Mouse (Mus musculus): Measurements from ENCODE around the gene Tagap. TPM values are rescaled to one million over a fixed set of nuclear protein-coding genes. Genes with fewer than 3 reads are reported as not detected.

Tagap gene
- polyA plus RNA-seq, 1 experiment, result 0.51 TPM

DNA sequence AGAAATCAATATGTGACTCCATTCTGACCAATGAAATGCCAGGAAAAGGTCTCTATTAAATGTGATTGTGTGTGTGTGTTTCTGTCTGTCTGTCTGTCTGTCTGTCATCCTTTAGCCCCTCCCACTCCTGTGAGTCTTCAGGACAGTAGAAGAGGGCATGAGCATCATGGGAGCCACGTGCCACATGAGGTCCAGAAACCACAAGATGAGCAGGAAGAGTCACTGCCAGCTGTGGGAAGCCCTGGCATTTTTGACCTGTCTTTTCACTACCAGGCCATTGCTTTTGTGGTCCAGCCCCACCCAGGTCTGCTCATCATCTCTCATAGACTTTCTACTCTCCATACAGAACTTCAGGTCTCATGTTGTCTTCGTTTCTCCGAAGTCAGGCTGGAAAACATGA is 31.7 kb upstream of the Tagap start:
- Histone ChIP-seq H3K79me2 (ENCODE audit: control insufficient read depth, insufficient read depth) (no peaks in the 10 kb centered on the region), H3K27me3 (ENCODE audit: control insufficient read depth, insufficient read depth, insufficient read length) (no peaks in the 10 kb centered on the region), H3K4me3 (ENCODE audit: insufficient read depth, poor library complexity, severe bottlenecking) (no peak overlapping the region), H3ac (ENCODE audit: control insufficient read depth, insufficient read length, low read depth) (no peak overlapping the region), H3K79me3 (ENCODE audit: low read depth) (no peaks in the 10 kb centered on the region), H3K36me3 (ENCODE audit: control insufficient read depth, insufficient read depth) (no peaks in the 10 kb centered on the region)
- no peak for TF ChIP-seq MYOD1 (IDR thresholded peaks at IDR 0.05; ENCODE audit: control insufficient read depth, insufficient read length, low read depth)
- TF ChIP-seq CEBPB (IDR thresholded peaks at IDR 0.05; ENCODE audit: low read depth), result no peak
- TF ChIP-seq MYOG (IDR thresholded peaks at IDR 0.05; ENCODE audit: control insufficient read depth, extremely low read depth, insufficient read length), result no peak
- no peak for TF ChIP-seq MAX (IDR thresholded peaks at IDR 0.05)
- TF ChIP-seq CTCF (IDR thresholded peaks at IDR 0.05; ENCODE audit: control insufficient read depth, insufficient read depth, insufficient read length), result no peak
- TF ChIP-seq FOSL1 (IDR thresholded peaks at IDR 0.05; ENCODE audit: insufficient read depth, low read length, poor library complexity, severe bottlenecking), result no peak
- no peak for TF ChIP-seq USF1 (IDR thresholded peaks at IDR 0.05; ENCODE audit: low read depth)

DNA sequence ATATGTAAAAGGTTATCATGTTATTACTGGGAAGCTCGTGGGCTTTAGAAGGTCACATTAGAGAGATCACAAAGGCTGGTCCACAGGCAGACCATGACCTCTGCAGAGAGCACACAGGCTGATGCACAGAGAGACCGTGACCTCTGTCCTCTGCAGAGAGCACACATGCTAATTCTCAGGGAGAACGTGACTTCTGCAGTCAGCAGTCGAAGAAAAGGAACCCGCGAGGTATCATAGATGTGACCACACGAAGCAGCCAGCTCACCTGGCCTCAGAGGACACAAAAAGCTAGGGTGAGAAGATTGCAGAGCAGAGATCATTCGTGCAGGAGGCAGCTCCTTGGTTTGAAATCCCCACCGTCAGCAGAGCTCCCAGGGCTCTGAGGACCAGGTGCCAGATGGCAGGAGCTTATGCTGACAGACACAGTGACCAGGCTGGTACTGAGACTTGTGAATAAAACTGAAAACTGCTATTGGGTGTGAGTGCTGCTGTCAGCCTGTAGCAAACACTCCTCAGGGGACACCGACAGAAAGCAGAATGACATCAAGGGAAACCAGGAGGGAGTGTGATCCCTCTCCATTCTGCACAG is 29.7 kb upstream of the Tagap start:
- Histone ChIP-seq H3ac (ENCODE audit: control insufficient read depth, insufficient read length, low read depth) (no peak overlapping the region), H3K4me3 (ENCODE audit: insufficient read depth, poor library complexity, severe bottlenecking) (no peak overlapping the region), H3K79me2 (ENCODE audit: control insufficient read depth, insufficient read depth) (no peaks in the 10 kb centered on the region), H3K27me3 (ENCODE audit: control insufficient read depth, insufficient read depth, insufficient read length) (no peaks in the 10 kb centered on the region), H3K79me3 (ENCODE audit: low read depth) (no peaks in the 10 kb centered on the region), H3K36me3 (ENCODE audit: control insufficient read depth, insufficient read depth) (no peaks in the 10 kb centered on the region)
- TF ChIP-seq CTCF (IDR thresholded peaks at IDR 0.05; ENCODE audit: control insufficient read depth, insufficient read depth, insufficient read length), result no peak
- TF ChIP-seq MYOG (IDR thresholded peaks at IDR 0.05; ENCODE audit: control insufficient read depth, extremely low read depth, insufficient read length), result no peak
- TF ChIP-seq CEBPB (IDR thresholded peaks at IDR 0.05; ENCODE audit: low read depth), result no peak
- TF ChIP-seq MAX (IDR thresholded peaks at IDR 0.05), result no peak
- no peak for TF ChIP-seq USF1 (IDR thresholded peaks at IDR 0.05; ENCODE audit: low read depth)
- TF ChIP-seq MYOD1 (IDR thresholded peaks at IDR 0.05; ENCODE audit: control insufficient read depth, insufficient read length, low read depth), result no peak
- no peak for TF ChIP-seq FOSL1 (IDR thresholded peaks at IDR 0.05; ENCODE audit: insufficient read depth, low read length, poor library complexity, severe bottlenecking)

DNA sequence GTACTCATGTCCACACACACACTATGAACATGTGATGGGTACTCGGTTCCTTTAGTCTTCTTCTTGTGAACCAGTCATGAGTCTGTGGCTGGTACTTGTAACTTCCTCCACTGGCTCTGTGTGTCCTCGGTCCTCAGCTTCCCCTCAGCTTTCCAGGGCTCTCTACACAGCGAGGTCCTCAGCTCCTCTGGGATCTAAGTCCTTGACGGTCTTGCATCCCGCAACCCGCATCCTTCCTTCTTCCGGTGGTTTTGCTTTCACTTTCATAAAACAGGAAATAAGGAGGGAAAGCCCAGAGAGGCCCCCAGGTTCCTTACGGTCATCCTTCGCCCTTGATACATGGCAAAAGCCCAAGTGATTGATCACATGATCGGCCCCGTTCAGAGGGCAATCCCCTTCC is 28.7 kb upstream of the Tagap start:
- H3K79me2 ChIP-seq (ENCODE audit: control insufficient read depth, insufficient read depth), result no peaks in the 10 kb centered on the region
- TF ChIP-seq CEBPB (IDR thresholded peaks at IDR 0.05; ENCODE audit: low read depth), result no peak
- TF ChIP-seq FOSL1 (IDR thresholded peaks at IDR 0.05; ENCODE audit: insufficient read depth, low read length, poor library complexity, severe bottlenecking), result no peak
- no peak for TF ChIP-seq MYOD1 (IDR thresholded peaks at IDR 0.05; ENCODE audit: control insufficient read depth, insufficient read length, low read depth)
- TF ChIP-seq CTCF (IDR thresholded peaks at IDR 0.05; ENCODE audit: control insufficient read depth, insufficient read depth, insufficient read length), result no peak
- TF ChIP-seq MYOG (IDR thresholded peaks at IDR 0.05; ENCODE audit: control insufficient read depth, extremely low read depth, insufficient read length), result no peak
- no peak for TF ChIP-seq USF1 (IDR thresholded peaks at IDR 0.05; ENCODE audit: low read depth)
- no peak for TF ChIP-seq MAX (IDR thresholded peaks at IDR 0.05)
- no peaks in the 10 kb centered on the region for H3K36me3 ChIP-seq (ENCODE audit: control insufficient read depth, insufficient read depth)
- H3K79me3 ChIP-seq (ENCODE audit: low read depth), result no peaks in the 10 kb centered on the region
- H3K27me3 ChIP-seq (ENCODE audit: control insufficient read depth, insufficient read depth, insufficient read length), result no peaks in the 10 kb centered on the region
- no peak overlapping the region for H3ac ChIP-seq (ENCODE audit: control insufficient read depth, insufficient read length, low read depth)
- H3K4me3 ChIP-seq (ENCODE audit: insufficient read depth, poor library complexity, severe bottlenecking), result no peak overlapping the region

DNA sequence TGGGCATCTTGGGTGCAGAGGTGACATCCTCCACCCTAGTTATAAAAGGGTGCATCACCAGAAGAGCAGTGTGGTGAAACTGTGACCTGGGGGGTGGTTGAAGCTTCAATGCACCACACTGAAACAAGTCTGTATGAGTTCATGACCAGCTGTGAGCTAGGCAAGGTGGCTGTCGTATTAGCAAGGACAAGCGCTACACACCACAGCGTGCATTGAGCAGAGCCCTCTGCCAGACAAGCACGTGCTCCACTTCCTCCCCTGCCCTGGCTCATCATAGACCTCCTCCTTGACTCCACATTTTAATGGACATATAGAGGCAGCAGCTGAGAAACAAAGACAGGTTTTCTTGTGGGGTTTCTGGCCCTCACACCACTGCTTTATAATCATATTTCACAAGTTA is 28.0 kb upstream of the Tagap start:
- H3ac ChIP-seq (ENCODE audit: control insufficient read depth, insufficient read length, low read depth), result no peak overlapping the region
- TF ChIP-seq MAX (IDR thresholded peaks at IDR 0.05) (no peak), MYOG (IDR thresholded peaks at IDR 0.05; ENCODE audit: control insufficient read depth, extremely low read depth, insufficient read length) (no peak), CEBPB (IDR thresholded peaks at IDR 0.05; ENCODE audit: low read depth) (no peak), FOSL1 (IDR thresholded peaks at IDR 0.05; ENCODE audit: insufficient read depth, low read length, poor library complexity, severe bottlenecking) (no peak), USF1 (IDR thresholded peaks at IDR 0.05; ENCODE audit: low read depth) (no peak), MYOD1 (IDR thresholded peaks at IDR 0.05; ENCODE audit: control insufficient read depth, insufficient read length, low read depth) (no peak), CTCF (IDR thresholded peaks at IDR 0.05; ENCODE audit: control insufficient read depth, insufficient read depth, insufficient read length) (no peak)
- no peaks in the 10 kb centered on the region for H3K27me3 ChIP-seq (ENCODE audit: control insufficient read depth, insufficient read depth, insufficient read length)
- H3K36me3 ChIP-seq (ENCODE audit: control insufficient read depth, insufficient read depth), result no peaks in the 10 kb centered on the region
- no peaks in the 10 kb centered on the region for H3K79me2 ChIP-seq (ENCODE audit: control insufficient read depth, insufficient read depth)
- H3K79me3 ChIP-seq (ENCODE audit: low read depth), result no peaks in the 10 kb centered on the region
- no peak overlapping the region for H3K4me3 ChIP-seq (ENCODE audit: insufficient read depth, poor library complexity, severe bottlenecking)

DNA sequence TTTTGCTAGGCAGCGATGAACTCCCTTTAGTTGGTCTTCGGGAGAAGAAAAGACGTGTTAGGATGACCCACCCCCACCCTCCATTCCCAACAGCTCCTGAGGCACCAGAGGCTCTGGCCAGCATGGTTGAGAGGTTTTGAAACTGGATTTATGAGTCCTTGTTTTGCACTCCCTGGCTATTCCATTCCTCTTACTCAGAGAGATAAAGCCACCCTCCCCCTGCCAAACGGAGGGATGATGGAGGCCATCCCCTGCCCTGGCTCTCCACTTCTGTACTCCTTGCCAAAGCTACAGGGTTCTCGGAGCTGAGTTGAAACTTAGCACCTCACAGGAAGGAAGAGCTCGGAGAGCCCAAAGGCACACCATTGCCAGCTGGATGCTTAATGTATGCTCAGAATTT is 26.6 kb upstream of the Tagap start:
- no peak overlapping the region for H3ac ChIP-seq (ENCODE audit: control insufficient read depth, insufficient read length, low read depth)
- no peaks in the 10 kb centered on the region for H3K79me3 ChIP-seq (ENCODE audit: low read depth)
- H3K27me3 ChIP-seq (ENCODE audit: control insufficient read depth, insufficient read depth, insufficient read length), result no peaks in the 10 kb centered on the region
- H3K79me2 ChIP-seq (ENCODE audit: control insufficient read depth, insufficient read depth), result no peaks in the 10 kb centered on the region
- no peaks in the 10 kb centered on the region for H3K36me3 ChIP-seq (ENCODE audit: control insufficient read depth, insufficient read depth)
- H3K4me3 ChIP-seq (ENCODE audit: insufficient read depth, poor library complexity, severe bottlenecking), result no peak overlapping the region
- no peak for TF ChIP-seq CTCF (IDR thresholded peaks at IDR 0.05; ENCODE audit: control insufficient read depth, insufficient read depth, insufficient read length)
- TF ChIP-seq FOSL1 (IDR thresholded peaks at IDR 0.05; ENCODE audit: insufficient read depth, low read length, poor library complexity, severe bottlenecking), result no peak
- TF ChIP-seq MAX (IDR thresholded peaks at IDR 0.05), result no peak
- no peak for TF ChIP-seq CEBPB (IDR thresholded peaks at IDR 0.05; ENCODE audit: low read depth)
- no peak for TF ChIP-seq MYOD1 (IDR thresholded peaks at IDR 0.05; ENCODE audit: control insufficient read depth, insufficient read length, low read depth)
- no peak for TF ChIP-seq MYOG (IDR thresholded peaks at IDR 0.05; ENCODE audit: control insufficient read depth, extremely low read depth, insufficient read length)
- no peak for TF ChIP-seq USF1 (IDR thresholded peaks at IDR 0.05; ENCODE audit: low read depth)

Measured in C2C12 (cell line).